Mouse (Mus musculus): Measurements from ENCODE around the gene Itgae. TPM values are rescaled to one million over a fixed set of nuclear protein-coding genes. Genes with fewer than 3 reads are reported as not detected.

Itgae gene
- polyA plus RNA-seq, 1 experiment = 0.33 TPM

- WGBS = 45% methylated on average over 8 of the region's 8 CpGs
- Histone ChIP-seq H3K27ac (ENCODE audit: insufficient read depth, low read length) (no peak overlapping the region), H3K4me1 (ENCODE audit: control insufficient read depth, insufficient read depth, low read length) (peaks cover 15% of the 10 kb centered on the region), H3K4me3 (replicated peaks; ENCODE audit: insufficient read depth, low read depth, low read length) (peak overlapping the region; percentile 94), H3K27me3 (ENCODE audit: control insufficient read depth, insufficient read depth, low read length) (no peaks in the 10 kb centered on the region)
- no peak for TF ChIP-seq CTCF (IDR thresholded peaks at IDR 0.05; ENCODE audit: borderline replicate concordance, insufficient read depth, low read depth, low read length)
- no peak for TF ChIP-seq POLR2A (IDR thresholded peaks at IDR 0.05; ENCODE audit: borderline replicate concordance, insufficient read depth, low read length)
- no peak for DNase-seq
Observed at GRCm38 (mm10) chr11:73175612-73176011, 85.2 kb downstream of the Itgae start.

GRCm38 (mm10) chr11:73176186-73176585 lies 85.8 kb downstream of the Itgae start:
- 1% methylated on average over 15 of the region's 15 CpGs for WGBS

GRCm38 (mm10) chr11:73176608-73177508 lies 86.5 kb downstream of the Itgae start, which contains the start of the genes Emc6 and Tax1bp3:
Gene Emc6, minus strand, starts transcription at chr11:73177037.
Gene Tax1bp3, plus strand, starts transcription at chr11:73177083.
- peak within 1 kb of the TSS; percentile 71 for H3K27ac ChIP-seq (ENCODE audit: insufficient read depth, low read length)
- H3K27me3 ChIP-seq (ENCODE audit: control insufficient read depth, insufficient read depth, low read length) = no peaks in the 10 kb centered on the region
- WGBS = under 1% methylated on average over 81 of the region's 81 CpGs
- TF ChIP-seq CTCF (IDR thresholded peaks at IDR 0.05; ENCODE audit: borderline replicate concordance, insufficient read depth, low read depth, low read length) = no peak
- peak; percentile 92 for TF ChIP-seq POLR2A (IDR thresholded peaks at IDR 0.05; ENCODE audit: borderline replicate concordance, insufficient read depth, low read length)
- DNase-seq = peak; percentile 94 to 97
- peaks cover 4% of the 10 kb centered on the region; the same call in 1 of the 2 replicates for H3K4me1 ChIP-seq (ENCODE audit: control insufficient read depth, insufficient read depth, low read length)
- peak within 1 kb of the TSS; percentile 94 for H3K4me3 ChIP-seq (replicated peaks; ENCODE audit: insufficient read depth, low read depth, low read length)

More at GRCm38 (mm10) chr11:73176186-73176585, 85.8 kb downstream of the Itgae start:
- DNase-seq = no peak
- TF ChIP-seq POLR2A (IDR thresholded peaks at IDR 0.05; ENCODE audit: borderline replicate concordance, insufficient read depth, low read length) = no peak
- TF ChIP-seq CTCF (IDR thresholded peaks at IDR 0.05; ENCODE audit: borderline replicate concordance, insufficient read depth, low read depth, low read length) = no peak
- H3K27me3 ChIP-seq (ENCODE audit: control insufficient read depth, insufficient read depth, low read length) = no peaks in the 10 kb centered on the region
- peak overlapping the region; percentile 94 for H3K4me3 ChIP-seq (replicated peaks; ENCODE audit: insufficient read depth, low read depth, low read length)
- 0 out of 2 replicates have a peak overlapping the region, but pooled peaks have one; percentile 71 for H3K27ac ChIP-seq (ENCODE audit: insufficient read depth, low read length)
- peaks cover 9% of the 10 kb centered on the region for H3K4me1 ChIP-seq (ENCODE audit: control insufficient read depth, insufficient read depth, low read length)

GRCm38 (mm10) chr11:73177509-73177875 lies 87.1 kb downstream of the Itgae start:
- Histone ChIP-seq H3K4me1 (ENCODE audit: control insufficient read depth, insufficient read depth, low read length) (peaks cover 4% of the 10 kb centered on the region; the same call in 1 of the 2 replicates), H3K27ac (ENCODE audit: insufficient read depth, low read length) (peak overlapping the region; percentile 44; the same call in 1 of the 2 replicates), H3K4me3 (replicated peaks; ENCODE audit: insufficient read depth, low read depth, low read length) (peak overlapping the region; percentile 74), H3K27me3 (ENCODE audit: control insufficient read depth, insufficient read depth, low read length) (no peaks in the 10 kb centered on the region)
- no peak for DNase-seq
- no peak for TF ChIP-seq POLR2A (IDR thresholded peaks at IDR 0.05; ENCODE audit: borderline replicate concordance, insufficient read depth, low read length)
- TF ChIP-seq CTCF (IDR thresholded peaks at IDR 0.05; ENCODE audit: borderline replicate concordance, insufficient read depth, low read depth, low read length) = no peak
- WGBS = 0% methylated on average over 28 of the region's 28 CpGs

- H3K27ac ChIP-seq (ENCODE audit: insufficient read depth, low read length) = no peak overlapping the region
- DNase-seq = no peak
- peak overlapping the region; percentile 74 for H3K4me3 ChIP-seq (replicated peaks; ENCODE audit: insufficient read depth, low read depth, low read length)
- no peaks in the 10 kb centered on the region for H3K27me3 ChIP-seq (ENCODE audit: control insufficient read depth, insufficient read depth, low read length)
- WGBS = 6% methylated on average over 2 of the region's 2 CpGs
- H3K4me1 ChIP-seq (ENCODE audit: control insufficient read depth, insufficient read depth, low read length) = peaks cover 4% of the 10 kb centered on the region; the same call in 1 of the 2 replicates
- TF ChIP-seq CTCF (IDR thresholded peaks at IDR 0.05; ENCODE audit: borderline replicate concordance, insufficient read depth, low read depth, low read length) = no peak
- no peak for TF ChIP-seq POLR2A (IDR thresholded peaks at IDR 0.05; ENCODE audit: borderline replicate concordance, insufficient read depth, low read length)
Observed at GRCm38 (mm10) chr11:73177895-73178294, 87.5 kb downstream of the Itgae start.

GRCm38 (mm10) chr11:73185872-73186615 lies 95.7 kb downstream of the Itgae start:
- TF ChIP-seq CTCF (IDR thresholded peaks at IDR 0.05; ENCODE audit: borderline replicate concordance, insufficient read depth, low read depth, low read length) = no peak
- TF ChIP-seq POLR2A (IDR thresholded peaks at IDR 0.05; ENCODE audit: borderline replicate concordance, insufficient read depth, low read length) = no peak
- WGBS = 90% methylated on average over 10 of the region's 10 CpGs
- no peak for DNase-seq
- Histone ChIP-seq H3K27me3 (ENCODE audit: control insufficient read depth, insufficient read depth, low read length) (no peaks in the 10 kb centered on the region), H3K4me3 (replicated peaks; ENCODE audit: insufficient read depth, low read depth, low read length) (no peak overlapping the region), H3K27ac (ENCODE audit: insufficient read depth, low read length) (no peak overlapping the region), H3K4me1 (ENCODE audit: control insufficient read depth, insufficient read depth, low read length) (no peaks in the 10 kb centered on the region)

GRCm38 (mm10) chr11:73187231-73187630 lies 96.8 kb downstream of the Itgae start:
- 91% methylated on average over 6 of the region's 6 CpGs for WGBS
- Histone ChIP-seq H3K27ac (ENCODE audit: insufficient read depth, low read length) (no peak overlapping the region), H3K4me3 (replicated peaks; ENCODE audit: insufficient read depth, low read depth, low read length) (no peak overlapping the region), H3K27me3 (ENCODE audit: control insufficient read depth, insufficient read depth, low read length) (no peaks in the 10 kb centered on the region), H3K4me1 (ENCODE audit: control insufficient read depth, insufficient read depth, low read length) (peaks cover 2% of the 10 kb centered on the region; the same call in 1 of the 2 replicates)
- DNase-seq = no peak
- TF ChIP-seq CTCF (IDR thresholded peaks at IDR 0.05; ENCODE audit: borderline replicate concordance, insufficient read depth, low read depth, low read length) (no peak), POLR2A (IDR thresholded peaks at IDR 0.05; ENCODE audit: borderline replicate concordance, insufficient read depth, low read length) (no peak)

Measured in cerebellum, adult 2 months (tissue).